Mouse (Mus musculus) regulatory T cell (primary cell): ENCODE measurements at regions not wholly inside any gene's neighbourhood (a gene's known extent, or its start where the extent isn't known, plus 50 kb on each side); places are given as distances from the start of the nearest gene placed in this dataset.

Experiments
- in situ Hi-C: fragments of 300-600 bp; cut with MboI, MseI; formaldehyde crosslinking; loops from one replicate; pipeline ENCODE4 v1.15.1; 2025; ENCODE audit warnings: high pct_unique_total_duplicates

- in situ Hi-C loops: no loop called here
These were observed 119.6 kb upstream of the Slc24a5 start for GRCm38 (mm10) chr2:124948263-124948781.

GRCm38 (mm10) chr2:124948812-124949211 is 119.1 kb upstream of the Slc24a5 start:
- in situ Hi-C loops: no loop called here

- in situ Hi-C loops: no loop called here
These were observed 115.7 kb upstream of the Slc24a5 start for GRCm38 (mm10) chr2:124952212-124952611.

- in situ Hi-C loops: no loop called here
These were observed 114.9 kb upstream of the Slc24a5 start for GRCm38 (mm10) chr2:124953015-124953414.

GRCm38 (mm10) chr2:124955843-124956242 is 112.1 kb upstream of the Slc24a5 start:
- in situ Hi-C loops: no loop called here

- in situ Hi-C loops: no loop called here
These were observed 108.5 kb upstream of the Slc24a5 start for GRCm38 (mm10) chr2:124959431-124959830.

- in situ Hi-C loops: no loop called here
These were observed 95.8 kb upstream of the Slc24a5 start for GRCm38 (mm10) chr2:124971826-124972749.

- in situ Hi-C loops: no loop called here
These were observed 92.8 kb upstream of the Slc24a5 start for GRCm38 (mm10) chr2:124975106-124975505.

GRCm38 (mm10) chr2:124990976-124991375 is 76.9 kb upstream of the Slc24a5 start:
- in situ Hi-C loops: no loop called here

GRCm38 (mm10) chr2:125015007-125015406 is 52.9 kb upstream of the Slc24a5 start:
- in situ Hi-C loops: no loop called here

GRCm38 (mm10) chr2:125016946-125017345 is 51.0 kb upstream of the Slc24a5 start:
- in situ Hi-C loops: no loop called here
